Mouse (Mus musculus): ENCODE results near the gene Scyl3.

DNA sequence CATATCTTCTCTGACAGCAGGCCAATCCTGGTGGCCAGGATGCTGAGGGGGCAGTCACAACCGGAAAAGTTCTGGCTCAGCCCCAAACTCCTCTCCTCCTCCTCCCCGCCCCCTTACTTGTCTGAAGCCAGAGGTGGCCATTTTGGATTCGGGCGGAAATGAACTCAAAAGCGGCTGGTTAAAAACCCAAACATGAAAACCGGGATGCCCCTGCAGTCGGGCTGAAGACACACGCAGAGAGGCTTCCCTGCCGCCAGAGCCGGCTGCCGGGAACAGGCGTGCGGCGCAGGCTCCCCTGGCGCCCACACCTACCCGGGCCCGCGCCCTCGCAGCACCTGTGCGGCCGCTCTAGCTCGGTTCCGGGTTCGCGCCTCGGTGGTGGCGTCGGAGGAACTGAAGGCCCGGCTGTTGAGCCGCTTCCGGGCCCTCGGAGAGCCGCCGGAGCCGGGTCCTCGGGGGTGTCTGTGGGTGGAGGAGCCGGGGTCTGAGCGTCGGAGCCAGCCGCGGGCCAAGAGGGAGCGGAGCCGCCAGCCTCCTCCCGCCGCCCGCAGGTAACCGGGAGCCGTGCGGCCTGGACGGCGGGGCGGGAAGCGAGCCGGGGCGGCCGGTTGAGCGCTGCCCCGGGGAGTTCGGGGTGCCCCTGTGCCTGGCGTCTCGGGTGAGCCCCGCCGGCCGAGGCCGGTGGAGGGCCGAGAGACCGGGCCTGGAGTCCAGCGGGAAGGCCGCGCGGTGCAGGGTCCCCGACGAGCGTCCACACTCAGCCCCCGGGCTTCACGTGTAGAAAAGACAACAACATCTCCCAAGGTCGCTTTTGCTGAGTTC is 947 bp downstream of the Scyl3 start:
- no peak for TF ChIP-seq CTCF (IDR thresholded peaks at IDR 0.05)
- TF ChIP-seq EP300 (IDR thresholded peaks at IDR 0.05) = no peak
